Mouse (Mus musculus) liver, postnatal 0 days (tissue): ENCODE results near the gene Rps6kl1. TPM values are rescaled to one million over a fixed set of nuclear protein-coding genes. Genes with fewer than 3 reads are reported as not detected.

Source experiments
- ATAC-seq: fragments of 200-750 bp; cut with Nextera tagmentation; 2 replicates; pipeline ENCODE4 v1.8.0; 2017; ENCODE audit warnings: mild to moderate bottlenecking, moderate library complexity
- DNase-seq: peaks from one replicate; pipeline ENCODE4 v3.0.0-alpha.2; 2016
- H3K27ac ChIP-seq: fragments of 300-500 bp; sonication (generic); 2 replicates; pipeline ENCODE4 v1.5.1; 2014; ENCODE audit warnings: antibody characterized with exemption, moderate library complexity, mild to moderate bottlenecking, low read depth
- H3K27me3 ChIP-seq: fragments of 300-500 bp; sonication (generic); 2 replicates; pipeline ENCODE4 v1.6.1; 2014; ENCODE audit warnings: low read length, control low read depth, mixed read lengths; ENCODE audit not compliant: insufficient read depth
- H3K36me3 ChIP-seq: fragments of 300-500 bp; sonication (generic); replicated peaks from 2 replicates; pipeline ENCODE4 v1.6.1; 2014; ENCODE audit warnings: mild to moderate bottlenecking, control low read depth, low read length, moderate library complexity, mixed read lengths; ENCODE audit not compliant: insufficient read depth
- H3K4me1 ChIP-seq: fragments of 300-500 bp; sonication (generic); 2 replicates; pipeline ENCODE4 v1.6.1; 2014; ENCODE audit warnings: antibody characterized with exemption, mild to moderate bottlenecking, control low read depth; ENCODE audit not compliant: insufficient read depth
- H3K4me2 ChIP-seq: fragments of 300-500 bp; sonication (generic); 2 replicates; pipeline ENCODE4 v1.6.1; 2014; ENCODE audit warnings: low read depth, mild to moderate bottlenecking, low read length, moderate library complexity, mixed read lengths
- H3K4me3 ChIP-seq: fragments of 300-500 bp; sonication (generic); 2 replicates; pipeline ENCODE4 v1.5.1; 2014; ENCODE audit warnings: low read depth, low read length
- H3K9ac ChIP-seq: fragments of 300-500 bp; sonication (generic); replicated peaks from 2 replicates; pipeline ENCODE4 v1.6.1; 2014; ENCODE audit warnings: mild to moderate bottlenecking, moderate library complexity
- H3K9me3 ChIP-seq: fragments of 300-500 bp; sonication (generic); 2 replicates; pipeline ENCODE4 v1.6.1; 2016; ENCODE audit warnings: mild to moderate bottlenecking, control low read depth, low read length, mixed read lengths
- CTCF ChIP-seq: sonication (generic); IDR thresholded peaks from 2 replicates; pipeline ENCODE4 v1.5.1; 2016; ENCODE audit warnings: antibody characterized with exemption, low read depth
- EP300 ChIP-seq: IDR thresholded peaks from 2 replicates; pipeline ENCODE4 v1.6.1; 2016; ENCODE audit warnings: antibody characterized with exemption, low read depth, mild to moderate bottlenecking
- WGBS: fragments of 180-500 bp; shearing (Covaris S2); extraction: QIAGEN DNeasy Blood & Tissue Kit; methylation state at CpG from one replicate; pipeline ENCODE4 v1.1.7; 2014; ENCODE audit not compliant: insufficient replicate concordance; 5-methylcytosine and 5-hydroxymethylcytosine counted together
- polyA plus RNA-seq: library from polyadenylated mRNA; unstranded; fragments of >200 nt; fragmentation: Nextera tagmentation; extraction: Ambion mirVana; gene quantifications from 2 replicates; pipeline ENCODE4 v1.2.1, GENCODE M21; 2015

Rps6kl1 gene
- polyA plus RNA-seq, 1 experiment from 2014 or later = 0.61 TPM

DNA sequence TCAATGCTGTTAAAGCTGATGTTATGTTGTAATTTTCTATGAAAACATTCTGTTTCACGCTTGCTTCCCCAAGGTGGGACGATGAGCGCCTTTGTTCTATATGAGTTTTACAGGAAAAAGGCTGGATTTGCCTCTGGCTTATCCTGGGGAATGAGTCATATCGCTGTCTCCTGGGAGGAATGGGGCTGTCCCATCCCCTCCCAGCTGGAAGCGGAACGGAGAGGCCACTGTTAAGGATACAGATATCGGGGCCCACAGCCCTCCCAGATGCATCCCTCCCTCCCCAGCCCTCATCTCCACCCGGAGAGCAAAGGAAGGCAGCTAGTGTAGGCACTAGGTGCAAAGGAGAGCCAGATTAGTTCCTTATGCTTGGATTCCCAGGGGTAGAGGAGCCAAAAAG, 34.7 kb upstream of the Rps6kl1 start:
- H3K9me3 ChIP-seq = no peaks in the 10 kb centered on the region
- H3K4me3 ChIP-seq = no peak overlapping the region
- no peak overlapping the region for H3K4me2 ChIP-seq
- no peak overlapping the region for H3K27ac ChIP-seq
- DNase-seq (no peak), ATAC-seq (no peak)
- 60% methylated on average over 8 of the region's 8 CpGs for WGBS
- H3K4me1 ChIP-seq = no peaks in the 10 kb centered on the region
- H3K36me3 ChIP-seq = no peaks in the 10 kb centered on the region
- H3K27me3 ChIP-seq = peaks cover 8% of the 10 kb centered on the region; the same call in 1 of the 2 replicates
- H3K9ac ChIP-seq = no peak overlapping the region
- no peak for TF ChIP-seq EP300
- no peak for TF ChIP-seq CTCF

DNA sequence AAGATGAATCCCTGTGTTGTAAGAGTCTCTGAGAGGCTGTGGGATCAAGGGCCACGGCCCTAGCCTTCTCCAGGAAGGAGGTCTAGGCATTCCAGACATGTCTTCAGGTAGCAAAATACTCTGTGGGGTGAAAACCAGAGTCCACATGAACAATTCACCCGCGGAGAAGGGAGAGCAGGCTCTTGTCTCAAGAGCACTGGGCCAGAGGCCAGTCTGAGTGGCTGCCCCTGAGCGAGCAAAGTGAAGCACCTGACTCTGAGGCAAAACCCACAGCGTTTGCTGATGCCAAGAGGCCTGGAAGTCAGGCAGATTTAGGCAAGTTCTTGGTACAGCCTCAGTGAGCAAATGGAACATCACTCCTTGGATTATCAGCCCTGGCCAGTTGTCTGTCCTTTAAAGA, 33.1 kb upstream of the Rps6kl1 start:
- H3K27me3 ChIP-seq = peaks cover 12% of the 10 kb centered on the region; the same call in 1 of the 2 replicates
- no peak overlapping the region for H3K4me2 ChIP-seq
- DNase-seq (no peak), ATAC-seq (no peak)
- 66% methylated on average over 5 of the region's 5 CpGs for WGBS
- no peak overlapping the region for H3K4me3 ChIP-seq
- H3K36me3 ChIP-seq = no peaks in the 10 kb centered on the region
- TF ChIP-seq CTCF = no peak
- no peak for TF ChIP-seq EP300
- no peaks in the 10 kb centered on the region for H3K9me3 ChIP-seq
- H3K27ac ChIP-seq = no peak overlapping the region
- H3K4me1 ChIP-seq = no peaks in the 10 kb centered on the region
- no peak overlapping the region for H3K9ac ChIP-seq

DNA sequence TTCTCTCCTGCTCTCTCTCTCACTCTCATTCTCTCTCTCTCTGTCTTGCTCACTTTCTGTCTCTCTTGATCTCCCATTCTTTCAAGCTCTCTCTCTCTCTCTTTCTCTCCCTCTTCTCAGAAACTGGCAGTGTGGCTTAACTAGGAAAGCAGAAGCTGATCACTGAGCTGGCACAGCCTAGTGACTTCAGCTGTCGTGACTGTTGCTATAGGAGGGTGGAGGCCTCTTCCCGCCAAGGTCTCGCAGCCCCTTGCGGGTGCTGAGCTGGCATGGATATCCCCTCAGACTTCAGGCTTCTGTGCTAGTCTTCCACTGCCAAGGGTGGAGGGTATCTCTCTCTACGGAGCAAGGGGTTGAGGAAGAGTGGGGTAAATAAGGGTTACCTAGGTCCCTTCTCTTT, 31.8 kb upstream of the Rps6kl1 start:
- no peak for TF ChIP-seq EP300
- TF ChIP-seq CTCF = no peak
- no peak overlapping the region for H3K4me3 ChIP-seq
- no peaks in the 10 kb centered on the region for H3K4me1 ChIP-seq
- H3K9me3 ChIP-seq = no peaks in the 10 kb centered on the region
- no peak overlapping the region for H3K27ac ChIP-seq
- H3K4me2 ChIP-seq = no peak overlapping the region
- no peak for ATAC-seq
- H3K27me3 ChIP-seq = peaks cover 16% of the 10 kb centered on the region
- H3K36me3 ChIP-seq = no peaks in the 10 kb centered on the region
- no peak overlapping the region for H3K9ac ChIP-seq
- DNase-seq = no peak
- WGBS = 43% methylated on average over 5 of the region's 5 CpGs

DNA sequence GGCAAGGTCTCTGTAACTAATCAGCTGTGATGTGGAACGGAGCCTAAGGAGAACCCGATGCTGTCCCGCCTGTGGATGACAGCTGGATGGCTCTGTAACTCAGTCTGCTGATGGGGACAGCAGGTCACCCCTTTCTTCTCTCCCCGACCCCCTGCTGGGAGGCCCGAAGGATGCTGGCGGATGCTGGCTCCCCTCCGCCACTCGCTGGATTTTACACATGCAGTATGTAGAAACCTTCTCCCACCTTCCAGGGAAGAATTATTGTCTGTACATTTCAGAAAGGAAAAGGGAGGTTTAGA, 31.2 kb upstream of the Rps6kl1 start:
- Histone ChIP-seq H3K9me3 (no peaks in the 10 kb centered on the region), H3K9ac (no peak overlapping the region), H3K4me1 (peaks cover 3% of the 10 kb centered on the region), H3K4me2 (no peak overlapping the region), H3K36me3 (no peaks in the 10 kb centered on the region), H3K4me3 (no peak overlapping the region), H3K27ac (no peak overlapping the region), H3K27me3 (peaks cover 19% of the 10 kb centered on the region)
- ATAC-seq (no peak), DNase-seq (no peak)
- TF ChIP-seq CTCF (no peak), EP300 (no peak)
- WGBS = 32% methylated on average over 8 of the region's 8 CpGs

DNA sequence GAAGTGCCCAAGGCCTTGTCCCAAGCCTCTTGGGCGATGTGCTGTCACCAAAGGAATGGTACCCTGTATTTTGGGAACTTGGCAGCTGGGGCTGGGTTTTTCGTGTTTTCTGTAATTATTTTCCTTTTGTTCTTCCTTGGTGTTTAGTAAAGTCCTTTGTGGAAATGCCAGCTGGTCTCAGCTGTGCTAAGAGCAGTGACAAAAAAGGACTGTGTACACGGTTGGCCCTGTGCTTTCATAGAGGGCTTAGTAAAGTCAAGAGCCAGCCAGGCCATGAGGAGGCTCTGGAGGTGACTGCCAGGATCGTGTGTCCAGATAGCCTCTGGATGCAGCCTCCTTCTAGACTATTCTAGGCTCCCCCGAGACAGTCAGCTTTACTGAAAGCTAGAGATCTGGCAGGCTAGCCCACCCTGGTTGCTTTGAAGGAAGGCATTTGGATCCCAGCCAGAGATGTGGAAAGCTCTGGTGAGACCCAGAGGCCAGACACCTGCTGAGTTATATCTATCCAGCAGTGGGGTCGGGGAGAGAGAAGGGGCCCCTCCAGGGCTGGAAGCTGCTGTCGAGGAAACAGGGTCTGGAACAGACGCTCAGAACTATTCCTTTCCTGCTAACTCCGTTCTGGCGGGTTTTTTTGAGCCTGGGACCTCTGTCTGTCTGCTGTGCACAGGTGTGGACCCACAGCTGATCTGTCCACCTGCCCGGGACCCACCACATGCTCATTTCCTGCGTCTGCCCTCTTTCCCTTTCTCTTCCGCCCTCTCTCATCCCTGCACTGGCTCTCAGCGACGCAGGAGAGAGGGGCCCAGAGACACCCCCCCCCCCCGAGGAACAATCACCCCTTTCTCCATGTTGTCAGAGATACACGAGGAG, 30.6 kb upstream of the Rps6kl1 start:
- peaks cover 24% of the 10 kb centered on the region for H3K27me3 ChIP-seq
- H3K4me1 ChIP-seq = peaks cover 8% of the 10 kb centered on the region
- ATAC-seq (no peak), DNase-seq (no peak)
- no peaks in the 10 kb centered on the region for H3K9me3 ChIP-seq
- H3K9ac ChIP-seq = no peak overlapping the region
- no peak overlapping the region for H3K4me3 ChIP-seq
- 36% methylated on average over 15 of the region's 17 CpGs for WGBS
- no peak for TF ChIP-seq CTCF
- no peak for TF ChIP-seq EP300
- H3K36me3 ChIP-seq = no peaks in the 10 kb centered on the region
- no peak overlapping the region for H3K27ac ChIP-seq
- H3K4me2 ChIP-seq = no peak overlapping the region

DNA sequence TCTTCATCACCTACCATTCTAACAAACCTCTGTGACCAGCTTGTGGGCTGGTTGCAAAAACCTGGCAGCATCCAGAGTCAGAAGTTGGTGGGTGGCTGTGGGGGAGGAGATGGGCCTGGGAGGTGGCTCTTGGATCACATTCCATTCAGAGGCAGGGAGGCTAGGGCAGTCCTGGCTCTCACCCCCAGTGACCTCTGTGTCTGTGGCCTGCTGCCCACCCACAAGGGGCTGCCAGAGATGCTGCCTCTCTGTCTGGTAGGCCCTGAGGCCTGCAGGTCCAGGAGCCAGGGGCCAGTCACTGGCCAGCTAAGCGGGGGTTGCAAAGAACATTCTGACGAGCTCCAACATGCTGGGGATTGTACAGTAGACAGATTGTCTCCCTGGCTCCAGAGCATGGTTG, 27.2 kb upstream of the Rps6kl1 start:
- no peaks in the 10 kb centered on the region for H3K36me3 ChIP-seq
- 88% methylated on average over 2 of the region's 2 CpGs for WGBS
- no peak overlapping the region for H3K4me3 ChIP-seq
- no peak overlapping the region for H3K4me2 ChIP-seq
- peaks cover 8% of the 10 kb centered on the region for H3K4me1 ChIP-seq
- H3K27me3 ChIP-seq = peaks cover 31% of the 10 kb centered on the region
- no peaks in the 10 kb centered on the region for H3K9me3 ChIP-seq
- TF ChIP-seq CTCF (no peak), EP300 (no peak)
- DNase-seq (no peak), ATAC-seq (no peak)
- H3K27ac ChIP-seq = no peak overlapping the region
- H3K9ac ChIP-seq = no peak overlapping the region
